Mouse (Mus musculus): ENCODE measurements at regions not wholly inside any gene's neighbourhood (a gene's known extent, or its start where the extent isn't known, plus 50 kb on each side); places are given as distances from the start of the nearest gene placed in this dataset.

GRCm38 (mm10) chr2:101370991-101371736, 253.4 kb upstream of the Rag2 start:
- DNase-seq, result no peak

- no peak for DNase-seq
Observed at GRCm38 (mm10) chr2:101371834-101372493, 252.6 kb upstream of the Rag2 start.

- DNase-seq, result no peak
Observed at GRCm38 (mm10) chr2:101380595-101380994, 243.9 kb upstream of the Rag2 start.

GRCm38 (mm10) chr2:101415002-101415401, 209.5 kb upstream of the Rag2 start:
- DNase-seq, result no peak

- no peak for DNase-seq
Observed at GRCm38 (mm10) chr2:101416702-101417101, 207.8 kb upstream of the Rag2 start.

- DNase-seq, result no peak
Observed at GRCm38 (mm10) chr2:101433141-101433895, 191.2 kb upstream of the Rag2 start.

- no peak for DNase-seq
Observed at GRCm38 (mm10) chr2:101440231-101440630, 184.3 kb upstream of the Rag2 start.

- DNase-seq, result no peak
Observed at GRCm38 (mm10) chr2:101441081-101441630, 183.4 kb upstream of the Rag2 start.

- no peak for DNase-seq
Observed at GRCm38 (mm10) chr2:101455591-101455990, 168.9 kb upstream of the Rag2 start.

- no peak for DNase-seq
Observed at GRCm38 (mm10) chr2:101458959-101459358, 165.6 kb upstream of the Rag2 start.

GRCm38 (mm10) chr2:101462450-101462849, 162.1 kb upstream of the Rag2 start:
- no peak for DNase-seq

GRCm38 (mm10) chr2:101464291-101465140, 160.0 kb upstream of the Rag2 start:
- no peak for DNase-seq

GRCm38 (mm10) chr2:101470569-101471100, 153.9 kb upstream of the Rag2 start:
- DNase-seq, result no peak

- DNase-seq, result peak; percentile 91
Observed at GRCm38 (mm10) chr2:101472449-101473115, 151.9 kb upstream of the Rag2 start.

- no peak for DNase-seq
Observed at GRCm38 (mm10) chr2:101473116-101473485, 151.4 kb upstream of the Rag2 start.

GRCm38 (mm10) chr2:101476862-101477261, 147.7 kb upstream of the Rag2 start:
- DNase-seq, result no peak

- DNase-seq, result no peak
Observed at GRCm38 (mm10) chr2:101490207-101490606, 134.3 kb upstream of the Rag2 start.

- no peak for DNase-seq
Observed at GRCm38 (mm10) chr2:101491762-101492161, 132.8 kb upstream of the Rag2 start.

- no peak for DNase-seq
Observed at GRCm38 (mm10) chr2:101508116-101508515, 116.4 kb upstream of the Rag2 start.
